Mouse (Mus musculus) left cerebral cortex, postnatal 25 days (tissue): ENCODE measurements at regions not wholly inside any gene's neighbourhood (a gene's known extent, or its start where the extent isn't known, plus 50 kb on each side); places are given as distances from the start of the nearest gene placed in this dataset.

Source experiments
- DNase-seq, 2 experiments: peaks; one replicate each; pipeline ENCODE4 v3.0.0; 2022; ENCODE audit warnings: low spot score in 2 of 2, mixed read lengths in 1 of 2
- intact Hi-C: fragments of 180-260 bp; cut with DNase I; formaldehyde crosslinking; loops from one replicate; pipeline ENCODE4 v1.15.1; 2025

DNA sequence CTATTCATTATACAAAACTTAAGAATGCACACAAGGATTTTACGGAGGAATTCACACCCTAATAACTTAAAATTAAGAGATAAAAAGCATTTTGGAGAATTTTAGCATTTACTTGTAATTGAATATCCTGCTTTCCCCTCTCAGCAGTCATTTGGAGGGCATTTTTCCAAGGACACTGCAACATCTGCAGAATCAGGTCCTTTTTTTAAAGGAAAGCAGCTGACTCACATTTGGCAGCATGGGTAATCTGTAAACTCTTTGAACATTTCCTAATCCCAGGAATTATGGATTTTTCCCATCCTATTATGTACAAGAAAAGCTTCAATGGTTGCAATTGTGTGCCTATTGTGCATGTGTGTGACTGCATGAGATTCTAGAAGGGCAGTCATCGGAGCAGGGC is 112.0 kb downstream of the Gm19410 start:
- intact Hi-C loops: no loop called here
- DNase-seq: no peak

GRCm38 (mm10) chr8:35881810-35882209 is 116.2 kb downstream of the Gm19410 start:
- no peak for DNase-seq
- intact Hi-C loops: loop anchor here (5.0 kb wide), 1 partner anchor 135 kb away; no protein-coding TSS in a partner anchor

- DNase-seq: peak in 1 of 2 experiments; percentile 37
- intact Hi-C loops: loop anchor here (5.0 kb wide), 1 partner anchor 134 kb away; no protein-coding TSS in a partner anchor
These were observed 117.3 kb downstream of the Gm19410 start for GRCm38 (mm10) chr8:35882638-35883455.

DNA sequence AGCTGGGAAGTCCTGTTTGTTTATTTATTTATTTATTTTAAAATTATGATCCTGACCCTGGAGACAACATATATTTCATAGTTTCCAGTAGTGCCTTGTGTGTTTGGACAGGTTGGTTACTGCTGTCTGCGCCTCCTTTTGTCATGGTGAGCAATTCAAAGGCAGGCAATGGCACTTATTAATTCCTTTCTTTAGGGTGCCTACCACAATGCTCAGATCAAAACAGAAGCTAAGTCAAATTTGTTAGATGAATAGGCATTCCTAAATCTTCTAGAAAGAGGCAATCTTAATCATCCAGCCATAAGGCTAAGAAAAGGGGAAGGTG is 117.8 kb downstream of the Gm19410 start:
- intact Hi-C loops: loop anchor here (5.0 kb wide), 1 partner anchor 134 kb away; no protein-coding TSS in a partner anchor
- DNase-seq: no peak

- peak in 1 of 2 experiments; percentile 53 for DNase-seq
- intact Hi-C loops: loop anchor here (5.0 kb wide), 1 partner anchor 133 kb away; no protein-coding TSS in a partner anchor
These were observed 119.0 kb downstream of the Gm19410 start for GRCm38 (mm10) chr8:35884545-35884944.

DNA sequence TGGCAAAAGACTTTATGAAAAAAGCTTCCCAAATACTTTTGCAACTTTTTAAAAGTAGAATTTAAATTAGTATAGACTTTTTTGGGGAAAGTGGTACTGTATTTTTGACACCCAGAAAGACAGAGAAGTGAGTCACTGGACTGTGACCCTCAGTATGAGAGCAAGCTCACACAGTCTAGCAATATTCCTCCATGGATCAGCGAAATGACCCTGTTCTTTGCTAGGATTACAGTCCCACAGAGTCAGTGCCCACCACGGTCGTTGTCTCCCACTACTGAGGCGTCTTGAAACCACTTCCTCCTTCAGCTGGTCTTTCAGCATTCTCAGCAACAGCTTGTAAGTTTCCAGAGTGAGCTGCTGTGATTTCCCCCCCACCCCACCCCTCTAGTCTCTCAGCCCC is 124.5 kb downstream of the Gm19410 start:
- intact Hi-C loops: no loop called here
- DNase-seq: no peak

DNA sequence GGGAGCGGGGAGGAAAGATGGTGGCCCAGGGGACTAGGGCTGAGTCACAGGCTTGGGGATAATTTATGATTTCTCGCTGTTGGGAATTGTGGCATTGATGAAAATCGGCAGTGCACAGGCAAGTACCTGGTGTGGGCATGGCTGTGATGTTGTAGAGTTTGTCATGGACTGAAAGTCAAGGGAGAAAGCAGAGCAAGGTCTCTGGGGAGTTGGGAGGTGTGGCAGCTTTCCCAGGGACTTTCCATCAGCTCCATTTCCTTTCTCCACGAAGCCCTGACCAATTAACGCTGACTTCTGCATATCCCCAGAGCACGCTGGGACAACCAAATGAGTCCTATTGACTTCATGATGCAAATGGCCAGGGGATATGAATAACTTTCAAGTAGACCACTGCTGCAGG is 126.2 kb downstream of the Gm19410 start:
- no peak for DNase-seq
- intact Hi-C loops: no loop called here

DNA sequence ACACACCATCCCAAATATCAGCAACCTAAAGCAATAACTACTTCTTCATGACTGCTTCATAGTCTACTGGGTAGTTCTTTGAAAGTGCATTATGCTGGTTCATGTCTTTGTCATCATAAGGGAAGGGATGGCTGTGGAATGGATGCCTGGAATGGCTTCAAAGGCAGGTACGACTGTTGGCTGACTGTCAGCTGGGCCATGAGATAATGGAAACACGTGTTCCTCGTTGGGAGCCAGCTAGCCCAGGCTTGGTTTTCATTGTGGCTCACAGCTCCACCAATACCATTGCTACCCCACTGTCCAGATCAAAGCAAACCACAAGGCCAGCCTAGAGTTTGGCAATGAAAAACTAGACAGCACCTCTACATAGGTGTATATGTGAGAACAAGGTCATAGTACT is 132.9 kb downstream of the Gm19410 start:
- no peak for DNase-seq
- intact Hi-C loops: no loop called here

DNA sequence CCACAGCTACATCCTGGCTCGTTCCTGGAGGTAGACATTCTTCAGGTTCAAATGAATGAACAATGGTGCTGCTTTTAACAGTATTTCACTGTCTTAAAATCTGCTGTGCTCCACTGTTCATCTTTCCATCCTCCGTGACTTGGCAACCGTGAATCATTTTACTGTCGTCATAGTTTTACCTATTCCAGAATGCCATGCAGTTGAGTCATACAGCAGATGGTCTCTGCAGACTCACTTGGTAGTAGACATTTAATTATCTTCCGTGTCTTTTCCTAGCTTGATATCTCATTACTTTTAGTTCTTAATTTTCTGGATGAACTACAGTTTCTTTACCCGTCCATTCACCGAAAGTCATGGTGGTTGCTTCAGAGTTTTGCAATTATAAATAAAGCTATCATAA is 135.9 kb downstream of the Gm19410 start:
- intact Hi-C loops: loop anchor here (1.0 to 2.0 kb wide), 2 partner anchors 31 to 119 kb away; no protein-coding TSS in a partner anchor
- peak; percentile 47 to 90 for DNase-seq

DNA sequence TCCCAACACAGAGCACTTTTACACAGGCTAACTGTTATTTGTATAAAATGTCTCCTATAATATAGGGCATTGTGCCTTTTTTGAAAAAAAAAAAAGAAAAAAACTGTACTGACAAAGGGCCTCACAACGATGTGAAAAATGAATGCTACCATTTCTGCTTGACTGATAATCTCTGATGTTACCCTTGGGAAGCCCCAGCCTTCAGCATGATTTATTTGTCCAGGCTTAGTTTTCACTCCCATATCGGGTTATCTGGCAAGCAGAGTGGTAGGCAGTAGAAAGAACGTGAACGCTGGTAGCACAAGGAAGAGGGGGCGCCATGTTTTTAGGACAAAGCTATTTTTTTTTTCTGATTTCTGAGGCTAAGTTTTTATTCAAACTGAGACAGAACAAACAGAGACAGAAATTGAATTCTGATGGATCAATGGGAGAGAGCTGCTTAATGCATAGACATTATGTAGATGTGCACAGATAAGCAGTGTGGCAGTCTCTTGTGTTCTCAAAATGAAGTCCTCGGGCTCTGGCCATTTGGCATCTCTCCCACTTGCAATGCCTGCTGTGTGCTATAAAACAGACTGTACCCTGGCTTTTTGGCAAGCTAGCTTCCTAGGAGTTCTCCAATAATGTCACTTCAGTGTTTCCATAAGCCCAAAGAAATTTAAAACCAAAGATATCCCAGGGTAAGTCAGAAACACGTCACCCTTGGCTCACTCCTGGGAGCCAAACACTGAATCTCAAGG is 139.3 kb downstream of the Gm19410 start:
- no peak for DNase-seq
- intact Hi-C loops: no loop called here

- intact Hi-C loops: no loop called here
- no peak for DNase-seq
These were observed 142.4 kb downstream of the Gm19410 start for GRCm38 (mm10) chr8:35907998-35908397.

DNA sequence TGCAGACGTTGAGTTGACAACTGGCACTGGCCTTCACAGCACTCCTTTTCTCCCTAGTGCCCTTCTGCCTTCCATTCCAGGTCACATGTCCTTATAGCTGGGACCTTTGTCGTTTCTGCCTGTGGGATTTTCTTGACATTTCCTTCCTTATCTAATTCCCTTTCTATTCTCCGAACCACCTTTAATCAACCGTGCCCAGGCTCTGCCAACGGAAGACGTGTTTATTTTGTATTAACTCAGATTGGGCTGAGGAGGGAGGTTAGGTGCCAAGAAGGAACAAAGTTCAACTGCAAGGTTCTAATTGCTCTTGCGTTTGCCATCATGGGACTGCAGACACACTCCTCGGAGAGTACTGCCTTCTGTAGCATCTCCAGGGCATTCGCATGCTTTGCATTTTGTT is 146.7 kb downstream of the Gm19410 start:
- intact Hi-C loops: no loop called here
- no peak for DNase-seq

- no peak for DNase-seq
- intact Hi-C loops: no loop called here
These were observed 150.4 kb downstream of the Gm19410 start for GRCm38 (mm10) chr8:35915878-35916518.

- no peak for DNase-seq
- intact Hi-C loops: no loop called here
These were observed 152.0 kb downstream of the Gm19410 start for GRCm38 (mm10) chr8:35917573-35917972.

DNA sequence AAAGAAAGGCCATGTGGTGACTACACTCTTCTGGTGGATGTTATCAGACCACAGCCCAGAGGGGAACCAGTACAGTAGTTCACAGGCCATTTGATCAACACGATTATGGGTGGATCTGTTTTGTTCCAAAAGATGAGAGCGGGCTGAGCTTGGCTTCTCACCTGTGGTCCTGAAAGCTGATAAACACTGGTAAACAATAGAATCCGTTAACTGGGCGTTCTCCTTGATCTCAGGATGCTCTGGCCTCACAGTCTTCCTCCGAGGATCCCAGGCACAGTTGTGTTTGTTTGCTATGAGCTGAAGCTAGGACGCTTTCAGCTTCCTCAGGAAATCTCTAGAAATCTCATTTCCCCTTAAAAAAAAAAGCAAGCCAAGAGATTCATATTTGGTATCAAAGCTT is 153.9 kb downstream of the Gm19410 start:
- no peak for DNase-seq
- intact Hi-C loops: no loop called here

- intact Hi-C loops: no loop called here
- DNase-seq: no peak
These were observed 154.5 kb downstream of the Gm19410 start for GRCm38 (mm10) chr8:35919859-35920675.

DNA sequence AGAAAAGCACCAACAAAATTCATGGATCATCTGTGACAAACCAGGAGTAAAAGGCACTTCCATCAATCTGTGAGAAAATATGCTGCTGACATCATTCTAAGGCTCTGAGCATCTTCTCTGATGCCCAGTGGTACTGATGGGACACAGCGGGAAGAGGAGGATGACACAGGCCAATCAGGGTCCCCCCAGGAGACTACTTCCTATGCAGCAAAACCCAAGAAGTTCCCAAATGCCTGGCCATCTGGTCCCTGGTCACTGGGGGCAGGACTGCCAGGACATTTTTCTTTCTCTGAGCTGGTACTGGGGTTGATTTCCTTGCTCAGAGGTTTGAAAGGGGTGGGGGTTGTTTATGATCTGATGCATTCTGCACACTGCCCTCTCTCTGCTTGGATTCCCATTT is 158.4 kb downstream of the Gm19410 start:
- intact Hi-C loops: no loop called here
- no peak for DNase-seq

- no peak for DNase-seq
- intact Hi-C loops: no loop called here
These were observed 161.8 kb downstream of the Gm19410 start for GRCm38 (mm10) chr8:35927408-35927871.

DNA sequence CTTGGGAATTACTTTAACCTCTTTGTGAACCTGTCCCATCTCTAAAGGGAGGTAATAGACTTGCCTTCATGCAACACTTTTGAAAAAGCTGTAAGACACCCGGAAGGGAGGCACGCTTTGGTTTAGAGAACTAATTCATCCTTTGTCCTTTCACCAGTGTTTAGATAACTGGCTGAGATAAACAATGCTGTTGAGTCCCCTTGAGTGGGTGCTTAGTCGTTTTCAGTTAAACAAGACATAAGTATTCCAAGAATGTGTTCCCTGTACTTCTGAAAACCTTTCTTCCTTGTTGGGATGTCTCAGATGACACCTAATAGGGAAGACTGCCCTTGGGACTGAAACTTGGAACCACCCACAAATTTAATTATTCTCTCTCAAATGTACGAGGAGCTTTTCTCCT is 164.7 kb downstream of the Gm19410 start:
- DNase-seq: no peak
- intact Hi-C loops: loop anchor here (5.0 kb wide), 1 partner anchor 87 kb away; no protein-coding TSS in a partner anchor
